Mouse (Mus musculus) right cerebral cortex, postnatal 4 days (tissue): ENCODE data around the gene Trim45.

Source experiments
- DNase-seq: peaks from one replicate; pipeline ENCODE4 v3.0.0-alpha.2; 2022

The Trim45 gene

DNA sequence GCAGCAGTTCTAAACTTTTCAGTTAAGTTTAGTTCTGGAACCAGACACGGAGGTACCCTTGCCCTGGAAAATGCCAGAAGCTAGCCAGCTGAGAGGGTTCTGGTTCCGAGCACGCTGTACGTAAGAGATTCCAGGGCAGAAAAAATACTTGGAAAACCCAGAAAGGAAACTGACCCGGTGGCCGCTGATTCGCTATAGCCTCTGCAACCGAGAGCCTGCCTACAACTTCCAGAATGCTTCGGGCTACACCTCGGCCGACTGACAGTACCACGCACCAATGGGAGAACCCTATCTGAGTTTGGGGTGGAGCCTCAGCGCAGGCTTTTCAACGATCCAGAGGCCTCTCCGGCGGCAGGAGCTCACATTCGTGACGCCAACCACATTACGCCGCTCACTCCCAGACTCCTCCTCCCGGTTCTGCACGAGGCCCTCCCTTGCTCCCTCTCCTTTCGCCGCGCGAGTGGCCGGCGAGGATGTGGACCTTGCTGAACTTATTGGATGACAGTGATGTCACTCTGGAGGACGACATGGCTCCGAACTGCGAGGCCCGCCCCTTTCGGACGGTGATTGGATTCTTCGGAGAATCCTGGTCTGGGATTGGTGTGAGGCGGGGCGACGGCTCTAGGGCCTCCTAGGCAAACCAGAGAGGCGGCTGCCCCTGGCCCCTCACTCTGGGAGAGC lies at the start of gene Trim45:
TSS of gene Trim45 (plus strand) at position 378 of the 681 bp plus-strand sequence.
- peak; percentile 93 for DNase-seq

DNA sequence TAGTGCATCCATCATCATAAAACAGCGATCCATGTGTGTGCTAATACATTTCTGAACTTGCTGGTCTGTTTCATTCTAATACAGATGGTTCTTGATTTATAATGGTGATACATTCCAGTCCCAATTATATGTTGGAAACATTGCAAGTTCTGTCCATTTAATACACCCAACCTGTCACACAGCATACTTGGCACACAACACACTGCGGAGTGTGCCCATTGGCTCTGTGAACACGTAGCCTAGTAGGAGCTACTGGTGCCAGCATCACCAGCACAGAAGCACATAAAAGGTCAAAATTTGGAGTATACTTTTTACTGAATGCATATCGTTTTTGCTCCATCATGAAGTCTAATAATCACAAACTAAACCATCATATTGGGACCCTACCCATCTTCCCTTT lies 44.9 kb upstream of the Trim45 start:
- DNase-seq, result no peak

DNA sequence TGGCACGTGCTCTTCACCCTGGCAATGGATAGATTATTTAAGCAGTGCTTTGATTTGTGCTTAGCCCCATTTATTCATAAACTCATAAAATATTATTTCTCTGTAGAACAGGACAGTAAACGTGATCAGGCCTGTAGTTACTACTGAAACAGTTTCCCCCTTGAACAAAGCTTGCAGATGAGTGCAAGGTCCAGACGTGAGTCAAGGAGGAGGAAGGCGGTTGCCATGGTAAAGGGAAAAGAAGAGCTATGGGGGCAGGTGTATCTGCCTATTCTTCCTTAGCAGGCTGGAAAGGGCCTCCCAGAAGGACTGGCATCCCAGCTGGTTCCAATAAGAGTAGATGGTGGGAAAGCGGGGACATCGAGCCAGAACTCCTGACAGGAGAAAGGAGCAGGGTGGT lies 40.6 kb upstream of the Trim45 start:
- no peak for DNase-seq

DNA sequence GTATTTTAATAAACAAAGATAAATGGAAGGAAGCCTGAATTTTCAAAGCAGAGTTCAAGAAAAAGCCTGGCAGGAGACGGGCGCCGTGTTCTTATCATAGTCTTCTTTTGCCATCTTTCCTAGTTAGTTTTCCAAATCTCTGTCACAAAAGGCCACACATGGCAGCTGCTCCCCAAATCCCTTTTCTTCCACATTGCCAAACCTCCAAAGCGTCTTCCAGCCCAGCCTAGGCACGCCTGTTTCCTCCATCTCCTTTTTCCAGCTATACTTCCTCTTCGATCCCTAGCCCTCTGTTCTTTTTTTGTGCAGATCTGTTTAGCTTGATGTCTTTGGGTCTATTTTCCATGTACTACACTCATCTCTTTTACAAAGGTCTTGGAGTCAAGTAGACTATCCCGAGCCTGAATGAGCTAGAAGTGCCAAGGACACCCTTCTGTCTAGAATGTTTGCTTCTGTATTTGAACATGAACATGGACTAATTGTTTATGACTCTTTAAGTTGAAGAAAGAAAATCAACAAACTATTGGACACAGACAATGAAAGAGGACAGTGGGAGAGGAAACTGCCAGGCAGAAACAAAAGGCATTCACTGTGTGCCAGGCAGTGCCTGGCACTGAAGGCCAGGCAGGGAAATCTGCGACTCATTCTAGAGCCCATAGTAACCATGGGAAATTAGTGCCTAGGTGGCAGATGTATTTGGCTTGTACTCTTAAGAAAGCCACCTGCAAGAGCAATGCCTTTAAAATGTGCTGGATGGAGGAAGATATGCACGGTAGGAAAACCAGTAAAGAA lies 40.0 kb upstream of the Trim45 start:
- DNase-seq, result no peak

DNA sequence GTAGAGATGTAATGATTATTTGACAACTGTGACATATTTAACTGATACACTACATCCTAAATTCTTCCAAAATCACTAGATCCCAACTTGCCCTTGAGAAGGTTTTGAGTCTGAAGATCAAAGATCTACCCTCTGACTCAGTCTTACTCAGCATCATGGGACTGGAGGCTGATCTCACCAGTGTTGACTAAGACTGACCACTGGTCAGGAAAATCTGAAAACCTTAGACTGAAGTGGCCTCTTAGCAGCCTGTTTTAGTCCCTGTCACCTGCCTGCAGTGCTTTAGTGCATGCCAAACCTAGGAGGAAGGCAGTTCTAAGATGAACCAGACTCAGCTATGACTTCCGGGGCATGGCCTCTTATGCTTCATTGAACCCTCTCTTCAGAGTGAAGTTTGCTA lies 32.8 kb upstream of the Trim45 start:
- no peak for DNase-seq

DNA sequence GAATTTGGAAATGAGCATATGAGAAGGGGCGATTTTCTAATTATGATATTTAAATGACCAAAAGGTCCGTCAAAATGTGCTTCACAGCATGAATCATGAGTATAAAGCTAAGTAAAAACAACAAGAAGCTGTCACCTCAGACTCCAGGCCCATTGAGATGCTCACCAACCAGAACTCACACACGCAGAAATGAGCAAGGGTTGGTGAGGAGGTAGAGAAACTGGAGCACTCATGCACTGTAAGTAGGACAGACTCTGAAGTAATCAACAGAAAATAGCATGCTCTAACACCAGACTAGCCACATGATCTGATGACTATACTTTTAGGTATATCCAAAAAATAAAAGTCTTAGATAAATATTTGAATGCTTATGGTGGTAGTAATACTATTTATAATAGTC lies 31.6 kb upstream of the Trim45 start:
- DNase-seq, result no peak

DNA sequence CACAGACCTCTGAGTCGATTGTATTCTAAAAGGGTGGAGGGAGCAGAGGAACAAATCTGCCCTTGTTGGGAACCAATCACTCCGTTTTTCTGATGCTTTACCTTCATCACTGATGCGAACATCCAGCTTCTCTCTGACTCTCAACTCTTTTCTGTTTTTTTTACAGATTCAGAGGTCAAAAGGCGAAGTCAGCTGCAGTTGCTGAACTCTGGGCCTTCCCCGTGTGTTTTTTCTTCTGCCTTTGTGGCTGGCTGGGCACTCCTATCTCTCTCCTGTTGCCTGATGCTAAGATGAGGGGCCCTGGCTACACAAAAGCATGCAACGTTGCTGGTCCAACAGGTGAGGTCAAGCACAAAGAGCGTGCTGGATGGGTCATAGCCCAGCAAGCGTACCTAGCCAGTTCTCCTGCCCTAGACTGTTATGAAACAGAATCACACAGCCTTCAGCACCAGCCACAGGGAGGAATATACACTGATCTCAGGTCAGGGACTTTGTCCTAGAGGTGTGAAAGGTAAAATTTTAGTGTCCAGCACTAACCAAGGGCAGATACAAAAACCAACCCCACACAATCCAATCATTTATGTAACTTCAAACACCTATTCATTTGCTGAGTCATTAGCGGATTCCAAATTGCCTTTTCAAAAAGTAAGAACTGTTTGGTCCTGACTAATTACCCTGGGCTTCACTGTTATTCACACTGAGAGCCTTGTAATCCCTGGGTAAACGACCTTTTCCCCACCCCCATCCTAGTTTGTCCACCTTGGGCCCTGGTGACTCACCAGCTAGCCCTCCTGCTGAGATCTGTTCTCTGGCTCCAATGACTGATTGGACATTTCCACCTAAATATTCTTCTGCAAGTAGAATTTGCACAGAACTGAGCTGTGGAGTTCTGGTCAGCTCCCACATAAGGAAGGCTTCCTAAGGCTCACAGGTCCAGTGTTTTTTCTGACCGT lies 29.3 kb upstream of the Trim45 start:
- DNase-seq, result no peak

DNA sequence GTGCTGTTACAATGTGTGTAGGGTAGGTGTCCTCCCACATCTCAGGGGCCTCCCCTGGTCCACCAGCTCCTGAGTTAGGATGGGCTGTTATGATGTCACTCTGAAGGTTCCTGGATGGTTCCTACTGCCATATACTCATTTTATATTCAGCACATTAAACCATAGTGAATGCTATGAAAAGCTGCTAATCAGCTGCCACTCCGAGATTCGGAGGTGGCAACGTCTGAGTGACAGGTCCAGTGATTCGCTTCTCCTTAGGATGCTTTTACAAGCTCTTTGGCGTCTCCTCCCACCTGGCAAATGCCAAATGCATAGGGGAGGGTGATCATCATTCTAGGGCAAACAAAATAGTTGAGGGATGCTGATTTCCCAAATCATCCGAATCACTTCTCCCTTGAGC lies 26.5 kb upstream of the Trim45 start:
- no peak for DNase-seq

DNA sequence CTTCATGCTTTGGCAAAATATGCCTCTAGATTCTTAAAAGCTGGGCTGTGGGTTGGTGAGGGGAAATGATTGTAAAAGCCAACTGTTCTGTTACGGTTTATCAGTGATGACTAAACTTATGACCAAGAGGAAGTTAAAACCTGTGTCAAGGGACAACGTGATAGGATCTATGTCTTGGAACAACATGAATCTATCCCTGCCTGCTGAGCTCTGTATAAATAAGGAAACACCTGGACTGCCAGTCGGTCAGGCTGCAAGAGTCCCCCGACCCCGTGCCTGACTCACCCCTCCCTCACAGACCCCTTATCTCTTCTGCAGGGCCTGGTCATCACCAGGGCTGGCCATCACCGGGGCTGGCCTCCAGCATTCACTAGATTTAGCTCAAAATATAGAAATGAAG lies 15.9 kb upstream of the Trim45 start:
- DNase-seq, result no peak

DNA sequence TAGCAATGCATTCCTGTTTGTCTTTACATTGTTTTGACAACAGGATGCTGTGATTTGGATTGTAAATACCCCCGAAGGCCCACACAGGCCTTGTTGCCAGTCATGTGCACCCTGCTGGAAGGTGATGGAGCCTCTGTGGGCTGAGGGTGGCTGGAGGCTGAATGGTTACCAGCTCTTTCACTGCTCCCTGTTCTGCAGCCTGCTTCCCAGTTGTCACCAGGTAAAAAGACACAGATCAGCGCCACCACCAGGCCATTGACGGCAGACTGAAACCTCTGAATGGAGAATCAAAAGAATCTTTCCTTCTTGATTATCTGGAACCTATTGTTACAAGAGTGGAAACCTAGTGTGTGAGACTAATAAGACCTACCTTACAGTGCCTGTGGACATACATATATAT lies 15.1 kb upstream of the Trim45 start:
- no peak for DNase-seq

DNA sequence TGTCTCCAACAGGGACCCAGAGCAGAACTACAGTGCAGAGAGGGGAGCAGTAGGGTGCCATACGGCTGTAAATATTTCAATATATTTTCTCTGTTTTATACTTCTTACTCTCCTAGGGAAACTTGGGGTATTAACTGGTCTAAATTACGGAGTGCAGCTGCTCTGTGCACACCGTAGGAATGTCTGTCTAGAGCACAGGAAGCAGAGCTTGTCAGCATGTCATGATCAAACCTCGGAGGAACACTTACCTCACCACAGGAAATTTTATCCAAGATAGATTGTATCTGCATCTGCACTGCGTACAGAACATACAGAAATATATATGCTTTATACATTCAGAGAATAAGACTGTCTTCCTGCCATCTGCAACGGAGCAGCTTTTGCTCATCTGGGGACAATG lies 13.4 kb upstream of the Trim45 start:
- no peak for DNase-seq

DNA sequence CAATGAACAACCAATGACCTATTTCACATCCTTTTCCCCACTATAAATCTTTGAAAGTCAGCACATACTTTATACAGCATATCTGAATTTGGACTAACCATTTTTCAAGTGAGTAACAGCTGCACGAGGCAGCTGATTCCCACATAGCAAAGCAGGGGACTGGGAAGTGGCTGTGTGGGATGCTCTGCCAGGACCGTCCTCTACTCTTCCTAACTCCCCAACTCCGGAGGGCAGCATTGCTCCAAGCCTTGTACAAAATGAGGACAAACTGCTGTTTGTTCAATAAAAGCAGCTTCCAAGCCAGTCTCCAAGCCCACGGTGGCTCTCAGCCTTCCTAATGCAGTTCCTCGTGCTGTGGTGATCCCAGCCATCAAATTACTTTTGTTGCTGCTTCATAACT lies 11.4 kb upstream of the Trim45 start:
- DNase-seq, result no peak

DNA sequence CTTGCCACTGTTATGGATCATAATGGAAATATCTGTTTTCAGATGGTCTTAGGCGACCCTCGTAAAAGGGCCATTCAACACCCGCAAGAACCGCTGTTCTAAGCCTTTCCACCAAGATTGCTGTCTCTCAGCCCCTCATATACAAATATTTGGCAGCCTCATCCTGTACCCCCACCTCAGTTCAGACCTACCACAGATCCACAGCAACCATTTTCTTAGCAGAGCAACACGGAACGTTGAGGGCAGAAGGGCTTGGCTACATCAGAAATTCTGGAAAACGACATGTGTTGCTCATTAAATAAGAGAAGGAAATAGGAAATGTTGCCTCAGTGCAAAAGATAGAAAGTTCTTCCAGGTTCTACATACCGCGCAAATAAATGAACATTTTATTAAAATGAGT lies 11.0 kb upstream of the Trim45 start:
- no peak for DNase-seq

DNA sequence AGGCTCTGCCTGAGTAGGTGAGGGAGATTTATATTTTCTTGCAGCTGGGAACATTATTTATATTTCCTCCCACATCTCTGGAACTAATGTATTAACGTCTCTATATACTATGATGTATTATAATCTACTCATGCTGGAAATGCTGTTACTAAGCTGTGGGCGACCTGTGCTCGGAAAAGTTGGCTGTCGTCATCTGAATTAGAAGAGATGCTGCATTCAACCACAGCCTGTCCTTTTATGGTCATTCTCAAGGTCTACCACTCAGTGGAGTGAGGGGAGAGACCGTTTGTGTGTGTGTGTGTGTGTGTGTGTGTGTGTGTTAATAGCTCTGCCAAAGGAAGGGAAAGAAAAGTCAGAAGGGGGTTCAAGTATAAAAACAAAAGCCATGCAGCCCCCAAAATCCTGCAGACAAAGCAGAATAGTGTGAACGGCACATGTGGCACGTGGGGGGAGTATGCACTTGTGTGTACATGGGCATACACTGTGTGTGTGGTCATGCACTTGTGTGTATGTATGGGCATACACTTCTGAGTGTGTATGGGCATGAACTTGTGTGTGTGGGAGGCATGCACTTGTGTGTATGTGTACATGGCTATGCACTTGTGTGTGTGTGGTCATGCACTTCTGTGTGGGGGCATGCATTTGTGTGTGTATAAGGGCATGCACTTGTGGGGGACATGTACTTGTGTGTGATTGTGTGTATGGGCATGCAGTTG lies 10.3 kb upstream of the Trim45 start:
- DNase-seq, result no peak

DNA sequence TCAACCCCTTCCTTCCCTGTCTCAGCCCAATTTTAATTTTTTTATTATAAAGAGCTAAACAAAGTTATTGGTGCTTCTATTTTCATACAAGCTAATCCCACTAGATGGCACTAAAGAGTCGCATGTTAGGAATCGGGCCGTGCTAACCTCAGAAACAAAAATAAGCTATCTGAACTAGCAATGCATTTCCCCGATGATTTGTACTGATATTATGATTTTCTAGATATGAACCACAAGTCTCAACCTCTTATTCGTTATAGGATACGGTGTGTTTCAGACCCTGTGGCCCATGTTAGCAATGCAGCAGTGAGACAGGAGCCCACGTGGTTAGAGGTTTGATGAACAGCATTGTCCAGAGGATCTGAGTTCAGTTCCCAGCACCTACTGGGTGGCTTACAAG lies 5.2 kb upstream of the Trim45 start:
- no peak for DNase-seq

DNA sequence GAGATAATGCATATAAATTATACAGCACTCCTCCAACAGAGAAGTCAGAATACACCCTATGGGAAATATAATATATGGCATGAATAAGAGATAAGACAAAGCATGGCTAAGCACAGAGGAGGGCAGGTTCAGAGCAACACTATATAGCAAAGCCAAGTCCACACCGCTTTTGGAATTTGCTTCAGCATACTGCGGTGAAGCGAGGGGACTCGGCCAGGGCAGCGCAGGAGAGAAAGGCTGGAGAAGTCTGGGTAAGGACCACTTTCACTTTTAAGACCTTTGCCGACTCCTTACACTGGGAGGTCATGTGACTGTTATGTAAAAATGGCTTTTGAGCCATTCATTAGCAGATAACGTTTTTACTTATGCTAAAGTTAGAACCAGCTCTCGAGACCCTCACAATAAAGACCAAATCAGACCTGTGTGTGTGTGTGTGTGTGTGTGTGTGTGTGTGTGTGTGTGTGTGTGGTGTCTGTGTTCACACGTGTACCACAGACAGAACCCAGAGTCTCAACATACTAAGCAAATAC lies 1.3 kb upstream of the Trim45 start:
- no peak for DNase-seq

DNA sequence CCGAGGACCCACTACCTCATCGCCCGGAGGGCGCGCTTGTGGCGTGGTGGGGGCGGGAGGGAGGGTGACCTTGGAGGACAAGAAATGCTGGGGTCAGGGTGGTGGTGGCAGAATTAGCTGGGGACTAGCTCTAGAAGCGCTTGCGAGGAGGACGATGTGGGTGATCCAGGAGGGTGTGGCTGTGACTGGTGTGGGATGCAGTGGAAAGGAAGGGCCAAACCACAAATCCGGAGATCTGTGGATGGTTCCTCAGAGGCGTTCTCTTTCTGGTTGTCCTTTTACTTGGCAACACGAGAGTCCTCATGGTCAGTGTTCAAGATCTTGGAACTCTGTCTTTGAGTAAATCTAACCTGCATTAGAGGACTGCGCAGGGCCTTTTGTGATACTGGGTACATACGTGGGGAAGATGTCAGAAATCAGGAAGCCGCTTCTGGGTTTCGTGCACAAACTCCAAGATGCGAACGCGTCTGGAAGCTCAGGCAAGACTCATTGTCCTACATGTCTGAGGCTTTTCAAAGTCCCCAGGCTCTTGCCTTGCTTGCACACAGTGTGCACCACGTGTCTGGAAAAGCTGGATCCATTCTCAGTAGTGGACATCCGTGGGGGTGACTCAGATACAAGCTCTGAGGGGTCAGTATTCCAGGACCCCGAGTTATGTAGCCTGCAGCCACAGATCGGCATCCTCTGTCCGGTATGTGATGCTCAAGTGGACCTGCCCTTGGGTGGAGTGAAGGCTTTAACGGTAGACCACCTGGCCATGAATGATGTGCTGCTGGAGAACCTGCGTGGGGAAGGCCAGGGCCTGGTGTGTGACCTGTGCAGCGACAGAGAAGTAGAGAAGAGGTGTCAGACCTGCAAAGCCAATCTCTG lies 739 bp downstream of the Trim45 start:
- peak; percentile 17 for DNase-seq

DNA sequence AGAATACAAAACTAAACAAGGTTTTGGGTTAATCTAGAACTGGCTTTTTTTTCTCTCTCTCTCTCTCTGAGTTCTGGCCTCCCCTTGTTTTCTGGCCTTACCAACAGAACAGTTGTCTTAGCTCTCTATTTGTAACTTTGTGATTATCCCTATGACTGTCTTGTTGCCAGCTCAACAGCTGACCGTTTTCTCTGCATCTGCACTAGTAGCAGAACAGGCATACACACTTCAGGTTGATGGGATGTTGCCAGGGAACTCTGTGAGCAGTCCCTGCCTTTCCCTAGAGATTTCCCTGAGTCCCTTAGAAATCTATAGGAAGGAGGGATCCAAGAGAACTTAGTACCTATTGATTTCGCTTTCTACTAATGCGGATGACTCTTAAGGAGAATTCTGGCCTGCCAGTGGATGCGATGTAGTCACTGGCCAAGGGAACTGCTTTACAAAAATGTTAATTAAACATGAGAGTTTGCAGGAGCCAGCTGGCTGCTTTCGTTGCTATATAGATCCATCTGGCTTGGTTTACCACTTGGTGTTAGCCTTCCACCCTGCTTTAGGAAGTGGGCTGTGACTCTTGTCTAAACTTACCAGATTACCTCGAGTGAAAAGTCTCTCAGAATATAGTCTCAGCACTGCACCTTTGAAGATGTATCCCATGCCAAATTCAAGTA lies 2.2 kb downstream of the Trim45 start:
- no peak for DNase-seq

DNA sequence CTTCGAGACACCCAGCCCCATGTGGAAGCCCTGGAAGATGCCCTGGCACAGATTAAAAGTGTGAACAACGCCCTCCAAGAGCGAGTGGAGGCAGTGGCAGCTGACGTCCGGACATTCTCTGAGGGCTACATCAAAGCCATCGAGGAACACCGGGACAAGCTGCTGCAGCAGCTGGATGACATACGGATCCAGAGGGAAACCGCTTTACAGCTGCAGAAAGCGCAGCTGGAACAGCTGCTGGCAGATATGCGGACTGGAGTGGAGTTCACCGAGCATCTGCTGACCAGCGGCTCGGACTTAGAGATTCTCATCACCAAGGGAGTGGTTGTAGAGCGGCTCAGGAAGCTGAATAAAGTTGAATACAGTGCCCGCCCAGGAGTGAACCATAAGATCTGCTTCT lies 3.2 kb downstream of the Trim45 start:
- DNase-seq, result no peak

DNA sequence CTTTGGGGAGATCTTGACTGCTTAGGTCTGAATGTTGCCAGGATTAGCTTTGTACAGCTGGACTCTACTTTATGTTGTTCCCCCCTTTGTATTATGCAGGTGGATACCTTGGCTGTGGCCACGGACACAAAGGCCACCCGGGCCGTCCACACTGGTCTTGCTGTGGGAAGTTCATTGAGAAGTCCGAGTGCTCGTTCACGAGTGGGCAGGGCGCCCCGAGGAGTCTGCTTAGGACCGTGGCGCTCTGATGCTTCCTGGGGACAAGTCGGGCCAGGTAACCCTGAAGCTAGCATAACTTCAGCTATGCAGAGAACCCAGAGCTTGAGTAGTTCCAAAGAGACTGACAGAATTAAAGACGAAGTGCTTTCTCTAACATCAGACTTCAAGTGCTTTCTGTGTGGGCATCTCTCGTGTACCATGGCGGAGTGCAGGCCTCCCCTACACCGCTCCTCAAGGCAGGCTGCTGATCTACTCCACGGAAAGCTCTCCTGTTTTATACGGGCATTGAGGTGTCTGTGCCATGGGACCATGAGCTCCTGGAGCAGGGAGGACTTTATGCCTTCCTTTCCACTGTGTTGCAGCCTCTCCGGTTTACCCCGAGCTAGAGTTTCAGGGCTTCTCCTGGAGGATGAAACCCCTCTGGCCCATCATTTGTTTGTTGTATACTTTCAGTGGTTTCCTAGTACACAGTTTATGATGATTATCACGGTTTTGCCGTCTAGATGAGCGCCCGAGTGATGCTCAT lies 9.5 kb downstream of the Trim45 start:
- no peak for DNase-seq
